Mouse (Mus musculus): ENCODE data around the gene Elac2. TPM values are rescaled to one million over a fixed set of nuclear protein-coding genes. Genes with fewer than 3 reads are reported as not detected.

Elac2 gene
- 10.8 and 20.3 TPM in 2 replicates for polyA plus RNA-seq (2015; fragmentation: Nextera tagmentation; extraction: Ambion mirVana)

GRCm38 (mm10) chr11:64978720-64979488, at the start of gene Elac2:
TSS of gene Elac2 (plus strand) at chr11:64979038.

Other genes with a start within 250 kb of the Elac2 start
- gene 1700086D15Rik, start 180.9 kb downstream of the Elac2 start, polyA plus RNA-seq (2015; fragmentation: Nextera tagmentation; extraction: Ambion mirVana): 0.38 TPM in 1 of 2 replicates, not detected in the other
- 4.8 and 8.2 TPM in 2 replicates for gene Arhgap44, start 183.9 kb downstream of the Elac2 start, polyA plus RNA-seq (2015; fragmentation: Nextera tagmentation; extraction: Ambion mirVana)